Mouse (Mus musculus): Measurements from ENCODE around the gene Tmem131l.

Tmem131l gene

GRCm38 (mm10) chr3:84039646-84040475 lies at the start of gene Tmem131l:
Gene Tmem131l, minus strand, starts transcription at chr3:84040175.
- peak; percentile 88 for DNase-seq

GRCm38 (mm10) chr3:84086921-84087320 lies 46.9 kb upstream of the Tmem131l start:
- DNase-seq: no peak

- DNase-seq: no peak
Measured at GRCm38 (mm10) chr3:84086337-84086736, 46.4 kb upstream of the Tmem131l start.

- DNase-seq: no peak
Measured at GRCm38 (mm10) chr3:84085429-84085828, 45.5 kb upstream of the Tmem131l start.

- DNase-seq: no peak
Measured at GRCm38 (mm10) chr3:84081208-84081722, 41.3 kb upstream of the Tmem131l start.

- DNase-seq: no peak
Measured at GRCm38 (mm10) chr3:84080074-84080473, 40.1 kb upstream of the Tmem131l start.

GRCm38 (mm10) chr3:84077505-84077904 lies 37.5 kb upstream of the Tmem131l start:
- DNase-seq: no peak

GRCm38 (mm10) chr3:84076543-84077332 lies 36.8 kb upstream of the Tmem131l start:
- DNase-seq: no peak

GRCm38 (mm10) chr3:84075516-84075915 lies 35.5 kb upstream of the Tmem131l start:
- DNase-seq: no peak

GRCm38 (mm10) chr3:84074777-84075176 lies 34.8 kb upstream of the Tmem131l start:
- no peak for DNase-seq

- DNase-seq: no peak
Measured at GRCm38 (mm10) chr3:84071641-84072040, 31.7 kb upstream of the Tmem131l start.

- no peak for DNase-seq
Measured at GRCm38 (mm10) chr3:84070811-84071210, 30.8 kb upstream of the Tmem131l start.

- DNase-seq: no peak
Measured at GRCm38 (mm10) chr3:84068831-84069709, 29.1 kb upstream of the Tmem131l start.

- DNase-seq: no peak
Measured at GRCm38 (mm10) chr3:84065825-84066224, 25.9 kb upstream of the Tmem131l start.

- DNase-seq: no peak
Measured at GRCm38 (mm10) chr3:84063369-84063914, 23.5 kb upstream of the Tmem131l start.

GRCm38 (mm10) chr3:84061523-84062453 lies 21.8 kb upstream of the Tmem131l start:
- DNase-seq: no peak

- no peak for DNase-seq
Measured at GRCm38 (mm10) chr3:84060946-84061345, 21.0 kb upstream of the Tmem131l start.

GRCm38 (mm10) chr3:84060128-84060527 lies 20.2 kb upstream of the Tmem131l start:
- no peak for DNase-seq

- DNase-seq: no peak
Measured at GRCm38 (mm10) chr3:84059676-84060075, 19.7 kb upstream of the Tmem131l start.

- DNase-seq: no peak
Measured at GRCm38 (mm10) chr3:84059261-84059660, 19.3 kb upstream of the Tmem131l start.

GRCm38 (mm10) chr3:84048729-84049175 lies 8.8 kb upstream of the Tmem131l start:
- DNase-seq: no peak
